Mouse (Mus musculus): Measurements from ENCODE around the gene Snd1. TPM values are rescaled to one million over a fixed set of nuclear protein-coding genes. Genes with fewer than 3 reads are reported as not detected.
A peak's percentile ranks its signal among the peaks of the same experiment; 100 is the strongest.

The Snd1 gene
- polyA plus RNA-seq, 1 experiment from 2014 or later: 138 TPM

GRCm38 (mm10) chr6:28470017-28470602, 4.8 kb upstream of the Snd1 start:
- no peaks in the 10 kb centered on the region for H3K9me3 ChIP-seq (replicated peaks)
- H3K27me3 ChIP-seq (ENCODE audit: low read depth, poor library complexity, severe bottlenecking): no peaks in the 10 kb centered on the region
- no peak for DNase-seq (ENCODE audit: low spot score)
- no peak overlapping the region for H3K4me3 ChIP-seq
- H3K36me3 ChIP-seq: no peaks in the 10 kb centered on the region
- 71% methylated on average over 4 of the region's 4 CpGs for WGBS
- no peaks in the 10 kb centered on the region for H3K4me1 ChIP-seq
- no peak overlapping the region for H3K27ac ChIP-seq

DNA sequence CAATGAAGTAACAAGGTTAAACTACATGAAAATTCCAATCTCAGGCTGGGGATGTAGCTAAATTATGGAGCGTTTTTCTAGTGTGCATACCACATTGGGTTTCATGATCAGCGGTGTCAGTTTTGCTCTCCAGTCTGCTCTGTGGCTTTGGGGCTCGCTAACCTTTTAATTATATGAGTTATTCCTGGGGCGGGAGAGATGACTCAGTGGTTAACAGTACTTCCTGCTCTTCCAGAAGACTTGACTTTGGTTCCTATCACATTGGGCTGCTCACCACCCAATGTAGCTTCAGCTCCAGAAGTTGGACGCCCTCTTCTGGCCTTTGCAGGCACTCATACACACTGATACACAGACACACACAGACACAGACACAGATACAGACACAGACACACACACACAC, 4.3 kb upstream of the Snd1 start:
- 86% methylated on average over 5 of the region's 5 CpGs for WGBS
- no peak for DNase-seq (ENCODE audit: low spot score)
- Histone ChIP-seq H3K4me1 (no peaks in the 10 kb centered on the region), H3K36me3 (no peaks in the 10 kb centered on the region), H3K4me3 (no peak overlapping the region), H3K9me3 (replicated peaks) (no peaks in the 10 kb centered on the region), H3K27me3 (ENCODE audit: low read depth, poor library complexity, severe bottlenecking) (no peaks in the 10 kb centered on the region), H3K27ac (no peak overlapping the region)

- Histone ChIP-seq H3K27me3 (ENCODE audit: low read depth, poor library complexity, severe bottlenecking) (no peaks in the 10 kb centered on the region), H3K36me3 (no peaks in the 10 kb centered on the region), H3K4me3 (no peak overlapping the region), H3K27ac (no peak overlapping the region), H3K4me1 (no peaks in the 10 kb centered on the region), H3K9me3 (replicated peaks) (no peaks in the 10 kb centered on the region)
- no peak for DNase-seq (ENCODE audit: low spot score)
- 89% methylated on average over 9 of the region's 9 CpGs for WGBS
Observed at GRCm38 (mm10) chr6:28471284-28472035, 3.5 kb upstream of the Snd1 start.

GRCm38 (mm10) chr6:28474211-28474610, 728 bp upstream of the Snd1 start:
- 92% methylated on average over 4 of the region's 4 CpGs for WGBS
- no peak overlapping the region for H3K4me3 ChIP-seq
- H3K9me3 ChIP-seq (replicated peaks): no peaks in the 10 kb centered on the region
- H3K36me3 ChIP-seq: no peaks in the 10 kb centered on the region
- H3K27me3 ChIP-seq (ENCODE audit: low read depth, poor library complexity, severe bottlenecking): no peaks in the 10 kb centered on the region
- no peak for DNase-seq (ENCODE audit: low spot score)
- H3K4me1 ChIP-seq: peaks cover 5% of the 10 kb centered on the region
- no peak overlapping the region for H3K27ac ChIP-seq

DNA sequence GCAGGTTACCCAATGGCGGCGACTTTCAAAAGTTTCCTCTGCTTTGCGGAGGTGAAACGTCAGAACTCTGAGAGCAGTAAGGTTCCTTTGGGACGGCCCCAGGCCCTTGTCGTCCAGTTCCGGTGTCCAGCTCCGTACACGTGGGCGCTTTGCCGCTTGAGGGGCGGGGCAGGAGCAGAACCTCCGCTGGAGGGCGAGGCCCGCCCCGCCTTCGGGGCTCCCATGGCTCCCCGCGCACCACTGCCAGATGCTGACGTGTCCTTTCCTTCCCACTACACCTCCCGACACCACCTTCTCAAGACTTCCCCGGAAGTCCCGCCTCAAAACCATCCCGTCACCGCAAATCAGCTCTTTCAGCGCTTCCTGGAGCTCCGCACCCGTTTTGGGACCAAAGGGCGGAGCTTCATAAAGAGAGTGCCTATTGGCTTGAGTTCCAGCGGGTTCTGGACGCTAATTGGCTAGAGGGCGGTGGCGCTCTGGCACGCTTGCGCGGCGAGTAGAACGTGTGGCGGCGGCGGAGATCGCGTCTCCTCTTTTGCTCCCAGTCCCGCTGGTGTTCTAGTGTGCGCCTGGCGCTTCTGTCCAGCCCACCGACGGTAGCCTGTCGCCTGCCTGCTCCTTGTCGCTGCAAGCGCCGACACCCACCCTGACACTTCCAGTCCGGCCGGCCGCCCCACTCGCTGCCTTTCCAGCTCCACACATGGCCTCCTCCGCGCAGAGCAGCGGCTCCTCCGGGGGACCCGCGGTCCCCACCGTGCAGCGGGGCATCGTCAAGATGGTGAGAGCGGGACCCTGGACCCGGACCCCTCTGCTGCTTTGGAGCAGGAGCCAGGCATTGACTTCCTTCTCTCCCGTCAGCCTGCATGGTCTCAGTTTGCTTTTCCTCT, 5.2 kb downstream of the Snd1 start:
- peak overlapping the region; percentile 87 for H3K27ac ChIP-seq
- under 1% methylated on average over 68 of the region's 68 CpGs for WGBS

GRCm38 (mm10) chr6:28480752-28481492, 6.0 kb downstream of the Snd1 start:
- Histone ChIP-seq H3K9me3 (replicated peaks) (no peaks in the 10 kb centered on the region), H3K4me1 (peaks cover 32% of the 10 kb centered on the region), H3K36me3 (peaks cover 31% of the 10 kb centered on the region), H3K27ac (peak overlapping the region; percentile 87), H3K4me3 (peak overlapping the region; percentile 93), H3K27me3 (ENCODE audit: low read depth, poor library complexity, severe bottlenecking) (no peaks in the 10 kb centered on the region)
- WGBS: 6% methylated on average over 21 of the region's 21 CpGs
- no peak for DNase-seq (ENCODE audit: low spot score)

More for the DNA sequence above, 5.2 kb downstream of the Snd1 start:
- peak; percentile 97 for DNase-seq (ENCODE audit: low spot score)
- Histone ChIP-seq H3K4me1 (peaks cover 32% of the 10 kb centered on the region), H3K9me3 (replicated peaks) (no peaks in the 10 kb centered on the region), H3K27me3 (ENCODE audit: low read depth, poor library complexity, severe bottlenecking) (no peaks in the 10 kb centered on the region), H3K4me3 (peak overlapping the region; percentile 93), H3K36me3 (peaks cover 23% of the 10 kb centered on the region)

DNA sequence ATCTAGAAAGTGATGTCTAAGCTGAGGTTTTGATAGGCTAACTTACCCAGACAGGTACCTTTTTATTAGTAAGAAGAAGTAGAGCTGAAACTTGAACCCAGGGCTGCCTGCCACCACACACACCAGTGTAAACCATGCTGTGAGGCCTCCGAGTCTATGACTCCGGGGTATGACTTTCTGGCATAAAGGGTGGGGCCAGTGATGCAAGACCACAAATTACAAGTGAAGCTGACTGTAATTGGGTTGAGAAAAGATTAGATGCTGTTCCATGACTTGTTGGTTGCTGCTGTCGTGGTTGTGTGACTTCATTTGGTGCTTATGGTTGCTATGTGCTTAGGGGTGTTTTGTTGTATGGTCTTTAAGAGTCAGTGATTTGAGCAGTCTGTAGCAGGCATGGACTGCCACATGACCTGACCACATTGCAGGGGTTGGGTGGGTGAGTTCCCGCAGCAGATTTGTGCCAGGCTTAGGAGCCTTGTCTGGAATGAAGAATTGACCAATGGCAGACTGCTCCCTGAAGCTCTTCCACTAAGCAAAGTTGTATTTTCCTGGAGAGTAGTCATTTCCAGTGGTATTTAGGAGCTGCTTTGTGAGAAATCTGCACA, 7.9 kb downstream of the Snd1 start:
- H3K27me3 ChIP-seq (ENCODE audit: low read depth, poor library complexity, severe bottlenecking): no peaks in the 10 kb centered on the region
- peaks cover 43% of the 10 kb centered on the region for H3K36me3 ChIP-seq
- no peak overlapping the region for H3K27ac ChIP-seq
- H3K4me1 ChIP-seq: peaks cover 32% of the 10 kb centered on the region
- WGBS: 88% methylated on average over 4 of the region's 4 CpGs
- no peak for DNase-seq (ENCODE audit: low spot score)
- H3K9me3 ChIP-seq (replicated peaks): no peaks in the 10 kb centered on the region
- no peak overlapping the region for H3K4me3 ChIP-seq

DNA sequence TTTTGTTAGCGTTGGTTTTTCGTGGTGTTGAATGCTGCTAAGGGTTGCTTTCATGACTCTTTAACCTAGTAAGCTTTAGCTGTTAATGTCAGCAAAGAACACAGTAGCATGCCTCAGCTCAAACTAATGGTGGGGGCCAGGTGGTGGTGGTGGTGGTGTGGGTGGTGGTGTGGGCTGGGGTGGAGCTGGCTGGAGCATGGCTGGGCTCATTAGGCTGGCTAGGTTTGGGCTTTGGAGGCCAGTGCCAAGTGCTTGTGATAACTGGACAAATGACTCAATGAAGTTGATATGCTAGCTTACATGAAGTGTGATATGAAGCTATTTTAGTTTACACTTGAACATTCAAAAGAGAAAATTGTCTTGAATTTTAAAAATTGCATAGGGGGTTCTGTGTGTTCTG, 11.1 kb downstream of the Snd1 start:
- DNase-seq (ENCODE audit: low spot score): no peak
- 96% methylated on average over 2 of the region's 2 CpGs for WGBS
- peaks cover 23% of the 10 kb centered on the region for H3K4me1 ChIP-seq
- H3K27ac ChIP-seq: no peak overlapping the region
- no peaks in the 10 kb centered on the region for H3K9me3 ChIP-seq (replicated peaks)
- no peaks in the 10 kb centered on the region for H3K27me3 ChIP-seq (ENCODE audit: low read depth, poor library complexity, severe bottlenecking)
- no peak overlapping the region for H3K4me3 ChIP-seq
- peaks cover 69% of the 10 kb centered on the region for H3K36me3 ChIP-seq

DNA sequence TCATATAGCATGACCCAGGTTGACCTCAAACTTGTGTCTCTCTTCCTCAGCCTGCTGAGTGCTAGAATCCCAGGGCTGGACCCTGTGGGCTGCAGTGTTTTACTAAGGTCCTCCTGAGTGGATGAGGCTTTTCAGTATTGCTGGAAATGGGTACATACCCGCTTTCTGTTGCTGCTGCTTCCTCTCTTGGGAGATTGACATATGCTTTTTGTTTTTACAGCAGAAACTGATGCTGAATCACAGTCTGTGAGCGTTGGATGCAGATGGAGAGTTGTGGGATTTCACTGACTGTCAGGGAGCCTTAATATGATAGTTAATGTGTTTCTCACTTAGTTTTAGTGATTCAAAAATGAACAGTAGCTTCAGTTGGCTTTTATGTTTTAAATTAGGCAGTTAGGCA, 11.5 kb downstream of the Snd1 start:
- H3K9me3 ChIP-seq (replicated peaks): no peaks in the 10 kb centered on the region
- 88% methylated on average over 2 of the region's 2 CpGs for WGBS
- H3K27ac ChIP-seq: no peak overlapping the region
- DNase-seq (ENCODE audit: low spot score): no peak
- no peak overlapping the region for H3K4me3 ChIP-seq
- peaks cover 19% of the 10 kb centered on the region for H3K4me1 ChIP-seq
- H3K36me3 ChIP-seq: peaks cover 73% of the 10 kb centered on the region
- H3K27me3 ChIP-seq (ENCODE audit: low read depth, poor library complexity, severe bottlenecking): no peaks in the 10 kb centered on the region

GRCm38 (mm10) chr6:28486905-28487304, 12.0 kb downstream of the Snd1 start:
- no peaks in the 10 kb centered on the region for H3K27me3 ChIP-seq (ENCODE audit: low read depth, poor library complexity, severe bottlenecking)
- no peaks in the 10 kb centered on the region for H3K9me3 ChIP-seq (replicated peaks)
- H3K4me1 ChIP-seq: peaks cover 15% of the 10 kb centered on the region
- no peak for DNase-seq (ENCODE audit: low spot score)
- H3K27ac ChIP-seq: no peak overlapping the region
- 89% methylated on average over 6 of the region's 7 CpGs for WGBS
- peaks cover 73% of the 10 kb centered on the region for H3K36me3 ChIP-seq
- H3K4me3 ChIP-seq: no peak overlapping the region

DNA sequence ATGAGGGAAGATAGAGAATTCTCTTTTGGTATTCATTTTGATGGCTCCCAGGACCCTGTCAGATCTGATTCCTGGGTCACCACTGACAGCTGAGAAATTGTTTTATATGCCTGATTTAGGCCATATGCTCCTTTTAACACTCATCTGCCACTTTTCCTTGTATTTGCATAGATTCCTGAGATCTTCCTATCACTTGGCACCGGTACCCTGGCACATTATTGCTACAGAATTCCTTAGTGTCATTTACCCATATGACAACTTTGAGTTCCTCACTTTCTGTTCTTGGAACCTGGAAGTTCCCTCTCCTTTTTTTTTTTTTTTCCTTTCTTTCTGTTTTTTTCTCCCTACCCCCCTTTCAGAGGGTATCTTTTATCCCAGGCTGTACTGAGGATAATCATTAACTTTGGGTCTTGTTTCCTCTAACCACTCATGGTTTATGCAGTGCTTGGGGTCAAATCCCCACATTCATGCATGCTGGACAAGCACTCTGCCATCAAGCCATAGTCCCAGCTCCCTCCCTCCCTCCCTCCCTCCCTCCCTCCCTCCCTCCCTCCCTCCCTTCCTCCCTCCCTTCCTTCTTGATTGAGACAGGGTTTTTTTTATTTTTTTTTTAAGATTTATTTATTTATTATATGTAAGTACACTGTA, 13.4 kb downstream of the Snd1 start:
- WGBS: 67% methylated on average over 1 of the region's 1 CpGs
- peaks cover 75% of the 10 kb centered on the region for H3K36me3 ChIP-seq

DNA sequence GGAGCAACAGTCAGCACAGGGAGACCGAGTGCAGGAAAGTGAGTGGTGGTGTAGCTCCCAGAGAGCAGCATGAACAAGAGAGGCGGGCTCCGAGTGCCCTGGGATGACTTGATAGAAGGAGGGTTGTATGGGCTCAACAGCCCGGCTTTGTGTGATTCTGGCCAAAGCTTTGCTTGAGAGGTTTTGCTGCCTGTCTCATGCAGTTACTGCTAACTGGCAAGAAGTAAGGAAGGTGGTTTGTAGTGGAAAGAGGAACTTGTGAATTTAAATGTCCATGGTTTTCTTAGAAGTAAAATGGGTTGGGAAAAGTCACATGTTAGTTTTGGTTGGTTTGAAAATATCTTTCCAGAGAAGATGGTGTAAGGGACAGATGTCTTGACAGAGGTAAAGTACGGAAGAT, 15.7 kb downstream of the Snd1 start:
- Histone ChIP-seq H3K27ac (no peak overlapping the region), H3K9me3 (replicated peaks) (no peaks in the 10 kb centered on the region), H3K27me3 (ENCODE audit: low read depth, poor library complexity, severe bottlenecking) (no peaks in the 10 kb centered on the region), H3K36me3 (peaks cover 73% of the 10 kb centered on the region), H3K4me1 (no peaks in the 10 kb centered on the region), H3K4me3 (no peak overlapping the region)
- no peak for DNase-seq (ENCODE audit: low spot score)
- 95% methylated on average over 5 of the region's 5 CpGs for WGBS

More for the DNA sequence above, 13.4 kb downstream of the Snd1 start:
- Histone ChIP-seq H3K4me3 (no peak overlapping the region), H3K9me3 (replicated peaks) (no peaks in the 10 kb centered on the region), H3K27me3 (ENCODE audit: low read depth, poor library complexity, severe bottlenecking) (no peaks in the 10 kb centered on the region), H3K4me1 (peaks cover 3% of the 10 kb centered on the region; the same call in 1 of the 2 replicates), H3K27ac (no peak overlapping the region)
- DNase-seq (ENCODE audit: low spot score): no peak
